11 mouse cellular contexts compared by ENCODE assay signal in the genomic region with DNA sequence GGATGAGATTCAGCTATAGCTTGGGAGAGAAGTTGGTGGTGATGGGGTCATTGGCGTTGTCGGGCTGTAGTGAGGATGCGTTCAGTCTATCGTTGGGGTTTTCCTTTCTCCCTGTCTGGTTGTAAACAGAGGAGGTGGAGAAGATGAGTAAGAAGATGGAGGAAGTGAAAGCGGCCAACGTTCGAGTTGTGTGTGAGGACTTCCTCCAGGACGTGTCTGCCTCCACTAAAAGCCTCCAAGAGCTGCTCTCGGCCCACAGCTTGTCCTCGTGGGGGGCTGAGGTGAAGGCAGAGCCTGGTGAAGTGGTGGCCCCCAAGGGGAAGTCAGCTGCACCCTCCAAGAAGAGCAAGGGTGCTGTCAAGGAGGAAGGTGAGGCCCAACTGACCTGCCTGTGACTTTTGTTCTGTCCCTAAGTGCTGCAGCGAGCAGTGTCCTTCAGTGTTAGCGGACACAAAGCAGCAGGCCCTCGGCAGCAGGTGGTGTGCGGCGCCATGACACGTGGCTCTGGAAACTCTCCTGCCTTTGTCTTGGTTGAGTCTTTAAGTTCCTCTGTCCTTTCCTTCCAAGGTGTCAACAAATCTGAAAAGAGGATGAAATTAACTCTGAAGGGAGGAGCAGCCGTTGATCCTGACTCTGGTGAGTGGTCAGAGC. TPM values are rescaled to one million over a fixed set of nuclear protein-coding genes. Genes with fewer than 3 reads are reported as not detected.
DNase-seq lines count a peak whose midpoint lies in the region; ATAC-seq lines count a peak whose summit lies in the region.
"Had no signal": no experiment of that assay in that cellular context is flagged by ENCODE, and none has a peak within 500 bp of the region (broad histone marks: within the 10 kb centered on the region; RNA-seq: fewer than 3 reads in every experiment).

No protein-coding gene starts in this region.

- no peak overlapping the region for H3K4me2 ChIP-seq in heart, embryonic 12.5 days

- peak; percentile 18 for DNase-seq in heart, adult 8-10 months (ENCODE audit: low spot score)
- DNase-seq in lung, postnatal 25 days (ENCODE audit: low spot score), result peak; percentile 38
- no peak for DNase-seq in lung, postnatal 10 days
- peak; percentile 52 to 73 for DNase-seq in spleen, postnatal 4 days (ENCODE audit: low spot score in 2 of 2)
- DNase-seq in right cerebral cortex, postnatal 4 days, result no peak
- no peak for DNase-seq in cerebellum, postnatal 14 days
- DNase-seq: kidney, postnatal 4 days had no signal

- ATAC-seq in heart, embryonic 12.5 days (ENCODE audit: insufficient number of reproducible peaks, low FRiP score), result no peak
- ATAC-seq in megakaryocyte, adult 5-6 weeks (ENCODE audit: poor library complexity, severe bottlenecking), result peak; percentile 95
- ATAC-seq: activated CD4-positive, CD25-positive, alpha-beta regulatory T cell, adult 4 months had no signal

- WGBS in heart, embryonic 12.5 days, result 90% methylated on average over 17 of the region's 17 CpGs

- H3K4me1 ChIP-seq in heart, embryonic 12.5 days (replicated peaks), result no peaks in the 10 kb centered on the region
- H3K4me1 ChIP-seq: embryonic facial prominence, embryonic 10.5 days had no signal

- no peak overlapping the region for H3K4me3 ChIP-seq in heart, embryonic 12.5 days
- H3K4me3 ChIP-seq: embryonic facial prominence, embryonic 10.5 days had no signal

- H3K36me3 ChIP-seq in heart, embryonic 12.5 days, result peaks cover 98% of the 10 kb centered on the region

- no peak overlapping the region for H3K9ac ChIP-seq in heart, embryonic 12.5 days

- no peak overlapping the region for H3K27ac ChIP-seq in heart, embryonic 12.5 days (ENCODE audit: poor library complexity, severe bottlenecking)
- H3K27ac ChIP-seq: embryonic facial prominence, embryonic 10.5 days had no signal

- H3K9me3 ChIP-seq in heart, embryonic 12.5 days (replicated peaks), result no peaks in the 10 kb centered on the region
- H3K9me3 ChIP-seq: embryonic facial prominence, embryonic 10.5 days had no signal

- no peaks in the 10 kb centered on the region for H3K27me3 ChIP-seq in heart, embryonic 12.5 days (replicated peaks)

RNA-seq across cellular contexts. Expression of a gene that starts 19.2 kb away (rescaled TPM):
- total RNA-seq in heart, adult 8-10 months (2022), result 10 to 100 TPM; 53.7 to 65.2 (median 57.6) TPM
- polyA plus RNA-seq in heart, embryonic 12.5 days (2016; fragmentation: Nextera tagmentation; extraction: Ambion mirVana), result 105 and 118 TPM in 2 replicates
- total RNA-seq in megakaryocyte, adult 5-6 weeks (2015), result 38.4 and 41.6 TPM in 2 replicates
- total RNA-seq in megakaryocyte, adult 5-6 weeks (2017), result 97.3 and 107 TPM in 2 replicates

RNA-seq across cellular contexts. Expression of a gene that starts 53.0 kb away (rescaled TPM):
- 1 to 10 TPM; 2.1 to 3.5 (median 2.4) TPM for total RNA-seq in heart, adult 8-10 months (2022)
- polyA plus RNA-seq in heart, embryonic 12.5 days (2016; fragmentation: Nextera tagmentation; extraction: Ambion mirVana), result 18.5 and 19.0 TPM in 2 replicates
- total RNA-seq in megakaryocyte, adult 5-6 weeks (2015), result 30.8 and 32.5 TPM in 2 replicates
- 32.8 and 35.7 TPM in 2 replicates for total RNA-seq in megakaryocyte, adult 5-6 weeks (2017)

Comparison
In these comparisons a context has a peak if more than half of its experiments do, and no peak if none do; other contexts are left out.
1. DNase-seq: peak in heart, adult 8-10 months (single experiment), lung, postnatal 25 days (single experiment) and spleen, postnatal 4 days (2 of 2); none in lung, postnatal 10 days (single experiment), right cerebral cortex, postnatal 4 days (single experiment) and cerebellum, postnatal 14 days (0 of 2).
2. RNA of a gene that starts 53.0 kb away (total RNA-seq): 30.8 to 35.7 TPM in megakaryocyte, adult 5-6 weeks; 2.1 to 3.5 TPM in heart, adult 8-10 months; every median in the first group is over 4 times any median in the second.